Mouse (Mus musculus) forebrain, embryonic 13.5 days (tissue): ENCODE data around the gene St6galnac6. TPM values are rescaled to one million over a fixed set of nuclear protein-coding genes. Genes with fewer than 3 reads are reported as not detected.

Source experiments
- microRNA counts: library from miRNA; unstranded; fragments of <30 nt; microRNA quantifications from one replicate; lab custom pipeline; 2016
- microRNA-seq: library from miRNA; unstranded; fragments of <30 nt; microRNA quantifications from one replicate; pipeline ENCODE4, GENCODE M21; 2016
- polyA plus RNA-seq: library from polyadenylated mRNA; unstranded; fragments of >200 nt; fragmentation: Nextera tagmentation; extraction: Ambion mirVana; gene quantifications from 2 replicates; pipeline ENCODE4 v1.2.1, GENCODE M21; 2015

St6galnac6 gene
- polyA plus RNA-seq, 1 experiment from 2014 or later, result 10.0 TPM

MicroRNA genes within 50 kb of the gene (microRNA counts, 519-probe panel; counts per million panel counts)
- 177 counts per million, percentile 53 among the panel's probes with 10 or more counts for microRNA mmu-miR-1954 (lab: Ali Mortazavi, UCI)

Small RNA genes lying within 50 kb of the gene (microRNA-seq; reads per million reads assigned to microRNA genes)
- gene Mir1954, result not detected

Other genes starting within 250 kb of the St6galnac6 start
- gene Ciz1, start 247.4 kb upstream of the St6galnac6 start, polyA plus RNA-seq, result 49.0 and 52.4 TPM in 2 replicates
- gene Dnm1, start 246.4 kb upstream of the St6galnac6 start, polyA plus RNA-seq, result 13.7 and 20.2 TPM in 2 replicates
- gene 1110008P14Rik, start 217.8 kb upstream of the St6galnac6 start, polyA plus RNA-seq, result 59.6 and 60.4 TPM in 2 replicates
- 0.20 TPM in 1 of 2 replicates, not detected in the other for gene Lcn2, start 211.5 kb upstream of the St6galnac6 start, polyA plus RNA-seq
- 28.5 and 30.1 TPM in 2 replicates for gene Ptges2, start 203.8 kb upstream of the St6galnac6 start, polyA plus RNA-seq
- gene Naif1, start 149.3 kb upstream of the St6galnac6 start, polyA plus RNA-seq, result 5.4 and 5.6 TPM in 2 replicates
- 37.4 and 42.4 TPM in 2 replicates for gene Slc25a25, start 148.3 kb upstream of the St6galnac6 start, polyA plus RNA-seq
- gene Fam102a, start 64.4 kb upstream of the St6galnac6 start, polyA plus RNA-seq, result 4.5 and 5.2 TPM in 2 replicates
- 127 and 129 TPM in 2 replicates for gene Dpm2, start 28.9 kb upstream of the St6galnac6 start, polyA plus RNA-seq
- gene Pip5kl1, start 24.9 kb upstream of the St6galnac6 start, polyA plus RNA-seq, result 1.7 and 3.4 TPM in 2 replicates
- gene 9430097D07Rik, start 24.0 kb upstream of the St6galnac6 start, polyA plus RNA-seq, result 0.18 and 0.39 TPM in 2 replicates
- gene St6galnac4, start 12.6 kb upstream of the St6galnac6 start, polyA plus RNA-seq, result 14.5 and 16.5 TPM in 2 replicates
- gene Ak1, start 22.0 kb downstream of the St6galnac6 start, polyA plus RNA-seq, result 48.8 and 48.9 TPM in 2 replicates
- gene Eng, start 46.9 kb downstream of the St6galnac6 start, polyA plus RNA-seq, result 20.4 and 21.2 TPM in 2 replicates
- gene Fpgs, start 104.4 kb downstream of the St6galnac6 start, polyA plus RNA-seq, result 14.2 and 15.7 TPM in 2 replicates
- 90.3 and 99.9 TPM in 2 replicates for gene Cdk9, start 113.4 kb downstream of the St6galnac6 start, polyA plus RNA-seq
- gene Sh2d3c, start 121.3 kb downstream of the St6galnac6 start, polyA plus RNA-seq, result 23.5 and 29.2 TPM in 2 replicates
- gene 6330409D20Rik, start 141.3 kb downstream of the St6galnac6 start, polyA plus RNA-seq, result 1.6 and 2.5 TPM in 2 replicates
- gene Tor2a, start 157.5 kb downstream of the St6galnac6 start, polyA plus RNA-seq, result 55.8 and 62.2 TPM in 2 replicates
- 0.43 and 0.48 TPM in 2 replicates for gene Ttc16, start 175.9 kb downstream of the St6galnac6 start, polyA plus RNA-seq
- gene Ptrh1, start 176.1 kb downstream of the St6galnac6 start, polyA plus RNA-seq, result 4.6 and 5.4 TPM in 2 replicates
- gene Cfap157, start 184.7 kb downstream of the St6galnac6 start, polyA plus RNA-seq, result 0.45 and 1.4 TPM in 2 replicates
- 97.5 and 109 TPM in 2 replicates for gene Stxbp1, start 247.5 kb downstream of the St6galnac6 start, polyA plus RNA-seq